Mouse (Mus musculus) brain, embryonic 14.5 days (tissue): ENCODE results near the gene Gabrg3.

Experiments used
- CTCF ChIP-seq: fragments of 200-500 bp; IDR thresholded peaks from 2 replicates; pipeline ENCODE4 v1.5.1; 2012; ENCODE audit warnings: inconsistent platforms, mild to moderate bottlenecking, moderate library complexity, borderline replicate concordance; ENCODE audit not compliant: insufficient read depth, insufficient read length; ENCODE audit errors: extremely low read depth
- POLR2A ChIP-seq: fragments of 200-500 bp; IDR thresholded peaks from 2 replicates; pipeline ENCODE4 v1.6.1; 2012; ENCODE audit warnings: mild to moderate bottlenecking, inconsistent platforms, borderline replicate concordance; ENCODE audit not compliant: poor library complexity, insufficient read depth, insufficient read length, severe bottlenecking; ENCODE audit errors: extremely low read depth

DNA sequence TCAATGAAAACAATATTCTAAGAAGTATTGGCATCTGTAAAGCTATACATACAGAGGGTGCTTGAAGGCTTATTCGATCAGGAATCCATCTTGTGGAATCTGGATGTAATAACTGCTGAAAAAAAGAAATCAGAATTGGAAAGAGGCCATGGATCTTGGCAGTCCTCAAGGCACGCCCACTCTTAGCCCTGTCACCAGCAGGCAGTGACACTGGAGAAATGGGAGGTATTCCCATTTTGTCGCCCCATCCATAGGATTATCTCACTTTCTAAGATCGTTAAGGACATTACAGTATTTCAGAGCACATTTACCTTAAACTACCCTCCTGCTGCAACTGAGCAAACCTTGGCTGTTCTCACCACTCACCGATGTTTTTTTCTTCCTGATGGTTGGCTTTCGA is 657.8 kb downstream of the Gabrg3 start:
- TF ChIP-seq POLR2A (no peak), CTCF (no peak)
